ENCODE assay signal across 18 mouse cellular contexts in the genomic region with DNA sequence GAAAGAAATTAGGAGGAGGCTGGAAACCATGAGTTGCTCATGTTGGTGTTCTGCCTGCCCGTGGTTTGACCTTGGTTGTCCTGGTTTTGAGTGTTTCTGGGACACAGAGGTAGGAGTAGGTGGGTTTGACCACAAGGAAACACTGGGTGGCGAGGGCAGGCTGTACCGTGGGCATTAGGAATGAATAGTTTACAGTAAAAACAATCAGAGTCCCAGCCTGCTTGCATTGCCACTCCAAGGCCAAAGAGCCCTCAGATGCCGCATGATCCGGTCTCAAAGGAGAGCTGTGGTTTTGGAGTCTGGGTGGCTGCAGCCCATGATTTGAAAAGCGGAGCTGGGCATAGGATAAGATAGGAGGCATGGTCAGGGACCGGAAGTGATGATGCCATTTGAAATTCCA.
"Had no signal": no experiment of that assay in that cellular context is flagged by ENCODE, and none has a peak within 500 bp of the region (broad histone marks: within the 10 kb centered on the region; RNA-seq: fewer than 3 reads in every experiment).

No protein-coding gene starts in this region.

- H3K4me2 ChIP-seq: liver, embryonic 13.5 days; liver, embryonic 15.5 days; lung, embryonic 15.5 days; midbrain, embryonic 12.5 days; neural tube, embryonic 12.5 days; stomach, embryonic 15.5 days had no signal

- H3K36me3 ChIP-seq: liver, embryonic 13.5 days; liver, embryonic 15.5 days; lung, embryonic 15.5 days; midbrain, embryonic 10.5 days; midbrain, embryonic 12.5 days; neural tube, embryonic 12.5 days; stomach, embryonic 15.5 days had no signal

- H3K4me3 ChIP-seq: liver, embryonic 13.5 days; liver, embryonic 15.5 days; lung, embryonic 15.5 days; midbrain, embryonic 10.5 days; midbrain, embryonic 12.5 days; neural tube, embryonic 12.5 days; stomach, embryonic 15.5 days had no signal

- H3K9me3 ChIP-seq: liver, embryonic 13.5 days; liver, embryonic 15.5 days; lung, embryonic 15.5 days; midbrain, embryonic 10.5 days; midbrain, embryonic 12.5 days; neural tube, embryonic 12.5 days; stomach, embryonic 15.5 days had no signal

- DNase-seq: liver, embryonic 13.5 days; liver, postnatal 0 days; lung, adult 2 months; lung, postnatal 10 days; lung, postnatal 4 days; midbrain, embryonic 14.5 days; right cerebral cortex, postnatal 14 days; thymus, adult 2 months; thymus, postnatal 25 days; thymus, postnatal 4 days had no signal

- H3K27ac ChIP-seq: liver, embryonic 13.5 days; liver, embryonic 15.5 days; lung, embryonic 15.5 days; midbrain, embryonic 10.5 days; midbrain, embryonic 12.5 days; neural tube, embryonic 12.5 days; stomach, embryonic 15.5 days; stomach, postnatal 0 days had no signal

- ATAC-seq: liver, postnatal 0 days; midbrain, embryonic 16.5 days had no signal

- H3K4me1 ChIP-seq: liver, embryonic 13.5 days; liver, embryonic 15.5 days; lung, embryonic 15.5 days; midbrain, embryonic 10.5 days; midbrain, embryonic 12.5 days; neural tube, embryonic 12.5 days; stomach, embryonic 15.5 days had no signal

- H3K27me3 ChIP-seq: liver, embryonic 13.5 days; liver, embryonic 15.5 days; lung, embryonic 15.5 days; midbrain, embryonic 12.5 days; neural tube, embryonic 12.5 days; stomach, embryonic 15.5 days had no signal

- H3K9ac ChIP-seq: liver, embryonic 13.5 days; liver, embryonic 15.5 days; liver, postnatal 0 days; lung, embryonic 15.5 days; midbrain, embryonic 12.5 days; neural tube, embryonic 12.5 days; stomach, embryonic 15.5 days had no signal
